14 mouse cellular contexts compared by ENCODE assay signal in genomic region chr1:131745391-131745790, GRCm38 (mm10). TPM values are rescaled to one million over a fixed set of nuclear protein-coding genes. Genes with fewer than 3 reads are reported as not detected.
"Had no signal": no experiment of that assay in that cellular context is flagged by ENCODE, and none has a peak within 500 bp of the region (broad histone marks: within the 10 kb centered on the region; RNA-seq: fewer than 3 reads in every experiment).

No protein-coding gene starts in this region.

- H3K27me3 ChIP-seq: midbrain, embryonic 15.5 days; neural tube, embryonic 12.5 days had no signal

- H3K4me1 ChIP-seq: midbrain, embryonic 15.5 days; neural tube, embryonic 12.5 days had no signal

- H3K36me3 ChIP-seq: limb, embryonic 10.5 days; midbrain, embryonic 15.5 days; neural tube, embryonic 12.5 days had no signal

- H3K4me3 ChIP-seq: left cerebral cortex, adult 2 months; limb, embryonic 10.5 days; megakaryocyte, embryonic 14.5 days; midbrain, embryonic 15.5 days; neural tube, embryonic 12.5 days had no signal

- H3K9ac ChIP-seq: midbrain, embryonic 15.5 days; neural tube, embryonic 12.5 days had no signal

- H3K9me3 ChIP-seq: limb, embryonic 10.5 days; midbrain, embryonic 15.5 days; neural tube, embryonic 12.5 days had no signal

- H3K27ac ChIP-seq: left cerebral cortex, adult 2 months; limb, embryonic 10.5 days; midbrain, embryonic 15.5 days; neural tube, embryonic 12.5 days had no signal

- DNase-seq: kidney, adult 8-10 months; kidney, postnatal 25 days; lung, postnatal 14 days; right cerebral cortex, postnatal 14 days; thymus, postnatal 36 days had no signal

- H3K4me2 ChIP-seq: liver, embryonic 11.5 days; midbrain, embryonic 11.5 days; midbrain, embryonic 15.5 days; neural tube, embryonic 12.5 days had no signal

- ATAC-seq: intestine, embryonic 16.5 days; midbrain, embryonic 15.5 days had no signal

RNA-seq across cellular contexts. Expression of gene Slc26a9, which starts 1.6 kb away (rescaled TPM):
- total RNA-seq: monocyte, adult 5-6 weeks had no signal
- polyA plus RNA-seq: limb, embryonic 10.5 days; liver, embryonic 11.5 days; midbrain, embryonic 11.5 days; neural tube, embryonic 12.5 days had no signal

RNA-seq across cellular contexts. Expression of gene Pm20d1, which starts 51.8 kb away (rescaled TPM):
- total RNA-seq: monocyte, adult 5-6 weeks had no signal
